Mouse (Mus musculus) limb, embryonic 13.5 days (tissue): ENCODE data around the gene Cdk6. TPM values are rescaled to one million over a fixed set of nuclear protein-coding genes. Genes with fewer than 3 reads are reported as not detected.

ENCODE experiments used
- ATAC-seq: fragments of 200-750 bp; cut with Nextera tagmentation; 2 replicates; pipeline ENCODE4 v1.8.0; 2017; ENCODE audit warnings: low read depth, moderate number of reproducible peaks, moderate TSS enrichment; ENCODE audit not compliant: low FRiP score
- H3K27ac ChIP-seq: fragments of 300-500 bp; sonication (generic); 2 replicates; pipeline ENCODE4 v1.5.1; 2015; ENCODE audit warnings: inconsistent platforms, mild to moderate bottlenecking, moderate library complexity
- H3K27me3 ChIP-seq: fragments of 300-500 bp; sonication (generic); 2 replicates; pipeline ENCODE4 v1.6.1; 2015; ENCODE audit warnings: mild to moderate bottlenecking, inconsistent platforms
- H3K36me3 ChIP-seq: fragments of 300-500 bp; sonication (generic); 2 replicates; pipeline ENCODE4 v1.6.1; 2015; ENCODE audit warnings: inconsistent platforms, mild to moderate bottlenecking, moderate library complexity
- H3K4me1 ChIP-seq: fragments of 300-500 bp; sonication (generic); 2 replicates; pipeline ENCODE4 v1.6.1; 2015; ENCODE audit warnings: inconsistent platforms
- H3K4me2 ChIP-seq: fragments of 300-500 bp; sonication (generic); replicated peaks from 2 replicates; pipeline ENCODE4 v1.6.1; 2015; ENCODE audit warnings: inconsistent platforms, mild to moderate bottlenecking, moderate library complexity
- H3K4me3 ChIP-seq: fragments of 300-500 bp; sonication (generic); 2 replicates; pipeline ENCODE4 v1.5.1; 2015; ENCODE audit warnings: moderate library complexity, mild to moderate bottlenecking, inconsistent platforms
- H3K9ac ChIP-seq: fragments of 300-500 bp; sonication (generic); 2 replicates; pipeline ENCODE4 v1.6.1; 2015; ENCODE audit warnings: mild to moderate bottlenecking, inconsistent platforms
- H3K9me3 ChIP-seq: fragments of 300-500 bp; sonication (generic); 2 replicates; pipeline ENCODE4 v1.6.1; 2016; ENCODE audit warnings: inconsistent platforms
- WGBS: fragments of 180-500 bp; shearing (Covaris S2); methylation state at CpG from one replicate; pipeline ENCODE4 v1.1.7; 2015; 5-methylcytosine and 5-hydroxymethylcytosine counted together
- polyA plus RNA-seq: library from polyadenylated mRNA; unstranded; fragments of >200 nt; fragmentation: Nextera tagmentation; extraction: Ambion mirVana; gene quantifications from 2 replicates; pipeline ENCODE4 v1.2.1, GENCODE M21; 2015

Cdk6 gene
- polyA plus RNA-seq, 1 experiment from 2014 or later, result 27.7 TPM

DNA sequence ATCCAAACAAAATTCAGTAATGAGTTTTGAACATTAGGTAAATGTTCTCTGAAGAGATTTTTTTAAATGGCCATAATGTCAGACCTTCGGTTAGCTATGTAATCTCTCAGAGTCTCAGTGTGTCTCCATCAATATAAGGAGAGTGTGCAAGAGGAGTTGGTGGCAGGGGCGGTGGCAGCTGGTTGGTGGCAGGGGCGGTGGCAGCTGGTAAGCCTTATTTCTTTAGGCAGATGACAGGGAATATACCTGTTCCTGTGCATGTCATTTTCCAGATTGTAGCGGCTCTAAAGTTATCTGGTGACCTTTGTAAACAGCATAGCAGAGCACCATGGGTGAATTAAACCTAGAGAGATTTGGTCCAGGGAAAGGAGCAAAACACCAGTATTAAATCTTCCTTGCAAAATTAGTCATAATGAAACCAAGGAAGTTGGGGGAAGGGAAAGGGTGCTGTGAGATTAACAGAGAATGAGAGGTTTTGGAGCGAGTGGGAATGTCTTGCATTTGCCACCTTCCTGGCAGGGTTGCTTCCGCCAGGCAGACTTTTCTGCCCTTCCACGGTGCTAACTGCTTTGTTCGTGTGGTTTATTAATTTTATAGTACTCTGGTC, 159.8 kb downstream of the Cdk6 start:
- Histone ChIP-seq H3K9ac (peak overlapping the region; percentile 8; the same call in 1 of the 2 replicates), H3K27ac (no peak overlapping the region)
- WGBS, result 52% methylated on average over 8 of the region's 8 CpGs

GRCm38 (mm10) chr5:3501564-3502001, 160.3 kb downstream of the Cdk6 start:
- Histone ChIP-seq H3K27me3 (no peaks in the 10 kb centered on the region), H3K4me1 (peaks cover 31% of the 10 kb centered on the region), H3K4me3 (no peak overlapping the region), H3K36me3 (no peaks in the 10 kb centered on the region), H3K9me3 (no peaks in the 10 kb centered on the region), H3K9ac (peak overlapping the region; percentile 8; the same call in 1 of the 2 replicates), H3K4me2 (no peak overlapping the region), H3K27ac (no peak overlapping the region)
- no peak for ATAC-seq
- 13% methylated on average over 8 of the region's 8 CpGs for WGBS

More for the DNA sequence above, 159.8 kb downstream of the Cdk6 start:
- Histone ChIP-seq H3K27me3 (no peaks in the 10 kb centered on the region), H3K4me3 (no peak overlapping the region), H3K4me1 (peaks cover 31% of the 10 kb centered on the region), H3K4me2 (no peak overlapping the region), H3K9me3 (no peaks in the 10 kb centered on the region), H3K36me3 (no peaks in the 10 kb centered on the region)
- ATAC-seq, result no peak

GRCm38 (mm10) chr5:3502610-3503350, 161.5 kb downstream of the Cdk6 start:
- Histone ChIP-seq H3K4me1 (peaks cover 31% of the 10 kb centered on the region), H3K27me3 (no peaks in the 10 kb centered on the region), H3K4me2 (no peak overlapping the region), H3K27ac (no peak overlapping the region), H3K4me3 (no peak overlapping the region), H3K9me3 (peaks cover 3% of the 10 kb centered on the region; the same call in 1 of the 2 replicates), H3K9ac (no peak overlapping the region), H3K36me3 (no peaks in the 10 kb centered on the region)
- no peak for ATAC-seq
- WGBS, result 64% methylated on average over 11 of the region's 11 CpGs

GRCm38 (mm10) chr5:3503373-3503772, 162.1 kb downstream of the Cdk6 start:
- Histone ChIP-seq H3K27ac (no peak overlapping the region), H3K9me3 (peaks cover 3% of the 10 kb centered on the region; the same call in 1 of the 2 replicates), H3K4me3 (no peak overlapping the region), H3K36me3 (no peaks in the 10 kb centered on the region), H3K27me3 (no peaks in the 10 kb centered on the region), H3K4me2 (no peak overlapping the region), H3K4me1 (peaks cover 31% of the 10 kb centered on the region), H3K9ac (no peak overlapping the region)
- WGBS, result 74% methylated on average over 4 of the region's 4 CpGs
- ATAC-seq, result no peak

GRCm38 (mm10) chr5:3503836-3504323, 162.6 kb downstream of the Cdk6 start:
- H3K4me1 ChIP-seq, result peaks cover 31% of the 10 kb centered on the region
- H3K4me3 ChIP-seq, result no peak overlapping the region
- no peaks in the 10 kb centered on the region for H3K36me3 ChIP-seq
- no peak overlapping the region for H3K4me2 ChIP-seq
- no peak overlapping the region for H3K9ac ChIP-seq
- H3K27me3 ChIP-seq, result no peaks in the 10 kb centered on the region
- 74% methylated on average over 9 of the region's 9 CpGs for WGBS
- peaks cover 3% of the 10 kb centered on the region; the same call in 1 of the 2 replicates for H3K9me3 ChIP-seq
- no peak for ATAC-seq
- H3K27ac ChIP-seq, result no peak overlapping the region

DNA sequence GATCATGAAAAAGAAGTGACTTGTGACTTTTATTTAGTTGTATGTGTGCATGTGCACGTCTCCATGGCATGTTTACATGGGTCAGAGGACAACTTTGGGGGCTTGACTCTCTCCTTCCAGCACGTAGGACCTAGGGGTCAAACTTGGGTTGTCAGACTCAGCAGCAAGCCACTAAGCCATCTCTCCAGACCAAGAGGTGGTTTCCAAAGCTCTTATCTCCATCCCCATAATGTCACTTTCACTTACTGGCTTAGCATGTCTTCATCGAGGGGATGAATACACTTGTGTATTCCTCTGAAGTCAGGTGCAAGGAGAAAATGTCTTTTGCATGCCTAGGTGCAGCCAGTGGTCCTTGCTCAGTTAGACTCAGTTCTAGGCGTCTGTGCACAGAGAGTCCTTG, 163.2 kb downstream of the Cdk6 start:
- no peak for ATAC-seq
- Histone ChIP-seq H3K4me1 (peaks cover 31% of the 10 kb centered on the region), H3K4me2 (no peak overlapping the region), H3K4me3 (no peak overlapping the region), H3K9me3 (peaks cover 3% of the 10 kb centered on the region; the same call in 1 of the 2 replicates), H3K27ac (no peak overlapping the region), H3K36me3 (no peaks in the 10 kb centered on the region), H3K27me3 (no peaks in the 10 kb centered on the region), H3K9ac (no peak overlapping the region)
- 83% methylated on average over 4 of the region's 4 CpGs for WGBS

GRCm38 (mm10) chr5:3505553-3505952, 164.3 kb downstream of the Cdk6 start:
- WGBS, result 86% methylated on average over 2 of the region's 2 CpGs
- no peak for ATAC-seq

GRCm38 (mm10) chr5:3508480-3509381, 167.4 kb downstream of the Cdk6 start:
- Histone ChIP-seq H3K4me3 (no peak overlapping the region), H3K27ac (no peak overlapping the region), H3K4me2 (no peak overlapping the region), H3K9ac (no peak overlapping the region), H3K27me3 (no peaks in the 10 kb centered on the region), H3K4me1 (peaks cover 14% of the 10 kb centered on the region), H3K36me3 (no peaks in the 10 kb centered on the region), H3K9me3 (peaks cover 3% of the 10 kb centered on the region; the same call in 1 of the 2 replicates)
- 66% methylated on average over 7 of the region's 7 CpGs for WGBS
- ATAC-seq, result no peak

More at GRCm38 (mm10) chr5:3505553-3505952, 164.3 kb downstream of the Cdk6 start:
- H3K27ac ChIP-seq, result no peak overlapping the region
- H3K36me3 ChIP-seq, result no peaks in the 10 kb centered on the region
- H3K27me3 ChIP-seq, result no peaks in the 10 kb centered on the region
- peaks cover 3% of the 10 kb centered on the region; the same call in 1 of the 2 replicates for H3K9me3 ChIP-seq
- no peak overlapping the region for H3K4me2 ChIP-seq
- H3K9ac ChIP-seq, result no peak overlapping the region
- H3K4me3 ChIP-seq, result no peak overlapping the region
- H3K4me1 ChIP-seq, result peaks cover 31% of the 10 kb centered on the region

DNA sequence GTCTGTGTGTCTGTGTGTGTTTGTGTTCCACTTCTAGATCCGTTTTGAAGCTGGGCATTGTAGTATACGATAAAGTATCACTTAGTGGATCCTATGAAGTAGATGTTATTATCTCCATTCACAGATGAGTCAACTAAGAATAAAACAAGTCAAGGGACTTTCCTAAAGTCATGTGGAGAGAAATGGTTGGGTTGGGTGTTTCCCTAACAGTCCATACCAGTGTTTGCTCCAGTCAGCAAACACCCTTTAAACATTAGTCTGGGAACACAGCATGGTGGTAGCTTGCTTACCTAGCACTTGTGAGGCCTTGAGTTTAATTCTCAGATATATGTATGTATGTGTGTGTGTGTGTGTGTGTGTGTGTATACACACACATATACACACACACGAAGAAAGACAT, 168.2 kb downstream of the Cdk6 start:
- Histone ChIP-seq H3K9ac (no peak overlapping the region), H3K4me2 (no peak overlapping the region), H3K4me3 (no peak overlapping the region), H3K36me3 (no peaks in the 10 kb centered on the region), H3K9me3 (peaks cover 3% of the 10 kb centered on the region; the same call in 1 of the 2 replicates), H3K27ac (no peak overlapping the region), H3K27me3 (no peaks in the 10 kb centered on the region), H3K4me1 (peaks cover 14% of the 10 kb centered on the region)
- 88% methylated on average over 3 of the region's 3 CpGs for WGBS
- no peak for ATAC-seq

GRCm38 (mm10) chr5:3511097-3511795, 170.0 kb downstream of the Cdk6 start:
- no peak overlapping the region for H3K27ac ChIP-seq
- H3K4me2 ChIP-seq, result no peak overlapping the region
- no peak overlapping the region for H3K4me3 ChIP-seq
- no peaks in the 10 kb centered on the region for H3K27me3 ChIP-seq
- peaks cover 8% of the 10 kb centered on the region for H3K4me1 ChIP-seq
- no peaks in the 10 kb centered on the region for H3K36me3 ChIP-seq
- ATAC-seq, result no peak
- H3K9ac ChIP-seq, result no peak overlapping the region
- 61% methylated on average over 10 of the region's 10 CpGs for WGBS
- H3K9me3 ChIP-seq, result peaks cover 3% of the 10 kb centered on the region; the same call in 1 of the 2 replicates

GRCm38 (mm10) chr5:3512584-3512983, 171.3 kb downstream of the Cdk6 start:
- H3K4me2 ChIP-seq, result no peak overlapping the region
- H3K27ac ChIP-seq, result no peak overlapping the region
- H3K27me3 ChIP-seq, result no peaks in the 10 kb centered on the region
- no peak for ATAC-seq
- H3K9ac ChIP-seq, result no peak overlapping the region
- WGBS, result 53% methylated on average over 4 of the region's 4 CpGs
- H3K4me3 ChIP-seq, result no peak overlapping the region
- H3K4me1 ChIP-seq, result peaks cover 8% of the 10 kb centered on the region
- H3K36me3 ChIP-seq, result no peaks in the 10 kb centered on the region
- no peaks in the 10 kb centered on the region for H3K9me3 ChIP-seq
